Mouse (Mus musculus): ENCODE measurements at regions not wholly inside any gene's neighbourhood (a gene's known extent, or its start where the extent isn't known, plus 50 kb on each side); places are given as distances from the start of the nearest gene placed in this dataset.
A peak's percentile ranks its signal among the peaks of the same experiment; 100 is the strongest.

DNA sequence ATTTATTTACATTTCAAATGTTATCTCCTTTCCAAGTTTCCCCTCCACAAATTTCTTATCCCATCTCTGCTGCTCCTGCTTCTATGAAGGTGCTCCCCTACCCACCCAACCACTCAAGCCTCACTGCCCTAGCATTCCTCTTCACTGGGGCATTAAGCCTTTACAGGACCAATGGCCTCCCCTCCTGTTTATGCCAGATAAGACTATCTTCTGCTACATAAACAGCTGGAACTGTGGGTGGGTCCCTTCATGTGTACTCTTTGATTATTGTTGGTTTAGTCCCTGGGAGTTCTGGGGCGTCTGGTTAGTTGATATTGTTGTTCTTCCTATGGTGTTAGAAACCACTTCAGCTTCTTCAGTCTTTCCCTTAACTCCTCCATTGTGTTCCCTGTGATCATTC, 1164.1 kb upstream of the Got2 start:
- no peak for DNase-seq

DNA sequence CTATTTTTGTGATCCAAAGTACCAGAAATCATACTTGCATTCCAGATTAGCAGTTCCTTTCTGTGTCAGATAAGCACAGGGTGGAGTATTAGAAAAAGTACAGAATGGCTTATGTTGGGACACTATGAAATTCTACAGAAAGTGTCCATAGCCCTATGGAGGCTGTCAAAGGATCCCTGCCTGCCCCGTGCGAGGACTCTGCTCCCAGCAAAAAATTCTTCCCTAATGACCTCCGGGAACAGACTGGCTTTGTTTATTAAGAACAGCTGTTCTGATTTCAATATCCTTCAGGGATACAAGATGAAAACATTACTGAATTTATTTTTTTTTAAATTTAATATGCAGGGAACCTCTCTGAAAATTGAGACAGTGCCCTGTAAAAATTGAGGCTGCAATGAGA, 1151.4 kb upstream of the Got2 start:
- no peak for DNase-seq

- no peak for DNase-seq
These were observed 1150.5 kb upstream of the Got2 start for GRCm38 (mm10) chr8:97038854-97039253.

DNA sequence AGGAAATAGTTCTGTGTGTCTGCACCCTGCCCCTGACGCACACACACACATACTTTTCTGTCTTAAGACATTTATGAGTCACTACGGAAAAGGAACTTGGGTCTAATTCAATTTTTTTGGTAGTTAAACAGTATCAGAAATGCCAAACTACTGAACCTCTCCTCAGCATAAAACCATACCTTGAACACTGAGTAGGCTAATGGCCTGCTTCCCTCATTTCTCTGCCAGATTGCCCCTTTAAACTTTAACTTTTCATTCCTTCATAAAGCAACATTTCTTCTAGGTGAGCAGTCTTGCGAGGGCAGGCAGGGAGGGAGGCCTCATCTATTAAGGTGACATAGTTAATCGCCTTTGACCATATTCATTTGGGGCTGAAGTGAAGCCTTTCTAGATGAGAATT, 1143.8 kb upstream of the Got2 start:
- DNase-seq = peak; percentile 5

DNA sequence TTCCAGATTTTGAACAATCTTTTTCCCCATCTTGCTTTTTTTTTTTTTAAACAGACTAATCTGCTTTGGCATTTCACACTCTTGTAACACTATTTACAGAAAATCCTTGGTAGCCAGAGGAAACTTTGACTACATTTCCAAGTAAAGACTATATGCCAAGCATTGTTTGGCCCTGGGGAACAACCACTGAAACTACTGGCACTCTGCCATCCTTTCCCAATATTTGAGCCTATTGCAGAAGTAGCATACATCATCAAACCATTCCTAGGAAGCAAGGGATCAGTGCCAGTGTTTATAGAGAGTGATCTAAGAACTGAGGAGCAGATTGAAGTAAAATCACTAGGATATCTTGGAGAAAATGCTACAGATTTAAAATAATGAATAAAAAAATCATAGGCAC, 1127.2 kb upstream of the Got2 start:
- no peak for DNase-seq

GRCm38 (mm10) chr8:97004131-97004530, 1115.8 kb upstream of the Got2 start:
- DNase-seq = no peak

DNA sequence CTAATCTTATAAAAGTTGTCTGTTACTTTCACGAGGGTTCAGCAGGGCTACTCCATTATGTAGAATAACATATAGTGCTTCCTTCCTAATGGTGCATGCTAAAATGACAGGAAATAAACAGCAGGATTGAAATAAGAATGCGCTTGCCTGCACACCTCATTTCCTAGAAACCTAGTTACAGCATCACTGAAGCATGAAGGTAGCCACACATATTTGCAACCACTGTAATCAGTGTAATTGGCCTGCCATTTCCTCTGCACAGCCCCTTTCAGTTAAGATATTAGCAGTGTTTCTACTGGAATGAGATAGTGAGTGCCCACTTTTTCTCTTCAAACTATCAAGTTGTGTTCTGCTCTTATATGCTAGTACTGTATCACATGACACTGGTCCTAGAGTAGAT, 1094.8 kb upstream of the Got2 start:
- DNase-seq = peak; percentile 12

Measured in kidney, adult 11 months (tissue).